Mouse (Mus musculus) bone marrow macrophage, adult 2 months (primary cell): ENCODE measurements around the gene Tll2. TPM values are rescaled to one million over a fixed set of nuclear protein-coding genes. Genes with fewer than 3 reads are reported as not detected.

ENCODE experiments used
- H3K27ac ChIP-seq: 2 replicates; pipeline ENCODE4 v1.5.1; 2012; ENCODE audit warnings: low read depth, low read length; ENCODE audit not compliant: insufficient read depth
- H3K4me1 ChIP-seq: 2 replicates; pipeline ENCODE4 v1.6.1; 2012; ENCODE audit warnings: low read length; ENCODE audit not compliant: control insufficient read depth, insufficient read depth
- H3K4me3 ChIP-seq: 2 replicates; pipeline ENCODE4 v1.5.1; 2012; ENCODE audit warnings: mild to moderate bottlenecking, low read length, moderate library complexity; ENCODE audit not compliant: insufficient read depth
- CTCF ChIP-seq: IDR thresholded peaks from 2 replicates; pipeline ENCODE4 v1.5.1; 2012; ENCODE audit warnings: low read depth, mild to moderate bottlenecking, low read length, moderate library complexity
- POLR2A ChIP-seq: IDR thresholded peaks from 2 replicates; pipeline ENCODE4 v1.6.1; 2012; ENCODE audit warnings: mild to moderate bottlenecking, low read depth, low read length, borderline replicate concordance
- polyA plus RNA-seq: library from polyadenylated mRNA; stranded (reverse); fragments of >200 nt; gene quantifications from 2 replicates; pipeline ENCODE4 v1.2.4, GENCODE M21; 2012; ENCODE audit not compliant: missing spikeins, insufficient read depth, insufficient read length

Tll2 gene
- polyA plus RNA-seq, 1 experiment = not detected

DNA sequence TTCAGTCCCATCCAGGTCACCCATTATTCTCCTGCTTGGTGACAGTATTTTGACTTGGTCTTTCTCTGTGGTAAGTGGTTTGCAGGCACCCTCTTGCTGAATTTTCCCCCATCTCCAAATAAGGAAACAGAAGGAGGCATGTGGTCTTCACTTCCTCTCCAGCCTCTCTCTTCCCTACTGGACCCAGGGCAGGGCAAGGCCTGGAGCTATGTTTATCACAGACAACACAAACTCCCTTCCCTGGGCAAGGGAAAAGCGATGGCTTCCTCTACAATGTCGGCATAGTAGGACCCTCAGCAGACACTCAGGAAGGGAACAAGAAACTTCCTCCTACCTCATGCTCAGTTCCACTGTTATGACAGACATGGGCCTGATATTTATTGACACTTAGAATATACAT is 114.7 kb downstream of the Tll2 start:
- TF ChIP-seq POLR2A (no peak), CTCF (no peak)
- Histone ChIP-seq H3K4me3 (no peak overlapping the region), H3K27ac (peak overlapping the region; percentile 48), H3K4me1 (peaks cover 22% of the 10 kb centered on the region)

DNA sequence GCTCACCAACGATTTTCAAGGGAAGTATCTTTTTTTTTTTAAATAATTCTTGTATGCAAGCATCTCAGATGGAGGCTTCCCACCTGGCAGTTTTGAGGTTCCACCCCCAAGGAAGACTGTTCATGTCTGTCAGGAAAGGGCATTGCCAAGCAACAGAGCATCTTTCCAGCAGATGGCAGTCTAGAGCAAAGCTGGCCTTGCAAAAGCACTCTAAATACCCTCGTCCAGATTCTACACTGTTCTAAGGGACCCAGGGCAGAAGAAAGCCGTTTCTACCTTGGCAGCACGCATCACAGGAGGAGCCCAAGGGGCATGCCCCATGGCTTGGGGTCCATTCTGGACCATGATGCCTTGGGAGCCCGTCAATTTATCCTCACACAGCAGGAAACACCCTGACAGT is 116.8 kb downstream of the Tll2 start:
- Histone ChIP-seq H3K27ac (no peak overlapping the region), H3K4me3 (no peak overlapping the region), H3K4me1 (peaks cover 22% of the 10 kb centered on the region)
- TF ChIP-seq POLR2A = no peak
- peak; percentile 59 for TF ChIP-seq CTCF

DNA sequence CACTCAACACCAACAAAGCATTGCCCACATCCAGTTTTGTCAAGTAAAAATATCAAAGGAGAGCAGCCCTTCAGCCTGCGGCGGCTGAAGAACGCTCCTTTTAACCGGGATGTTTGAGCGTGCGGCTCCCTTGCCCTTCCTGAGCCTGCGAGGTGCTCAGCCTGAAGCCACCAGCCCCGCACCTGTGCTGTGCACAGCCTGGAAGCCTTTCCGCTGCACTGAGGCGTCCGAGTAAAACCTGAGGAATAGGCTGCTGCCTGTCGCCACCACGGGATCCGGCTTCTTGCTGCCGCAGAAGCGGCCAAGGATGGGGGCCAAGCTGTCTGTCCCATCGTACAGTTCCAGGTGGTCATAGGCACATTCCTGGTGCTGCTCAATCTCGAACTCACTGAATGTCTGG is 118.1 kb downstream of the Tll2 start:
- H3K27ac ChIP-seq = no peak overlapping the region
- H3K4me3 ChIP-seq = peak overlapping the region; percentile 15; the same call in 1 of the 2 replicates
- TF ChIP-seq CTCF (no peak), POLR2A (no peak)
- H3K4me1 ChIP-seq = peaks cover 22% of the 10 kb centered on the region

DNA sequence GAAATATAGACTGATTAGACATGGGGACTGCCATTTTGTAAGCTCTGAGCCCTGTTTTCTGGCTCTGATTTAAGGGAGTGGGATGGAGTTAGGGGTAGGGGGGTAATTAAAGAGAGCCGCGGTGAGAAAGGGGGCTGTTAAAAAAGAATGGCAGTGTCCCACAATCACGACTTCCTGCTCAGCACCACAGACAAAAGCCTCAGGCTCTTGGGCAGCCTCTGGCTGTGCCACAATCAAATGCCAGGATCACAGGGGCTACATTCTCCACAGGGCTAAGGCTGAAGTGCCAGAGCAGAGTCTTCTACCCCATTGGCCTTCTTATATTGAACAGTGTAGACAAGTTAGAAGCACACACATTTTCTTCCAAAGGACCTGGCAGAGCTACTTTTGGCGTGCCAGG is 118.7 kb downstream of the Tll2 start:
- H3K4me1 ChIP-seq = peaks cover 22% of the 10 kb centered on the region
- no peak for TF ChIP-seq POLR2A
- TF ChIP-seq CTCF = no peak
- H3K4me3 ChIP-seq = no peak overlapping the region

DNA sequence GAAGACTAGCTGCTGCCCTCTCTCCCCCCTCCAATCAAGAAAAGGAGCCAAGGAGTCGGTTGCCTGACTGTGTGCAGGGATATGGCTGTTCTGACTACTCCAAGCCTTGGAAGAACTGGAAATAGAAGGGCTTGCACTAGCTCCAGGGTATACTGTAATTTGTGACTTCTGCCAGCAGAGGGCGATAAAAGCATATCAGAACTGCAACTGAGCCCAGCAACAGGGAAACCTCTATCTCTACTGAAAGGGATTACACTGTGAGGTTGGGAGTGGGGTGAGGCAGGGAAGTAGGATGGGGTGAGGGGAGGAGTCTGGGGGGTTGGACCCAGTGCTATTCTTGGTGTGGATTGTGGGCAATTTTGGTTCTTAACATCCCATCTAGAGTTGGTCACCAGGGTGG is 119.9 kb downstream of the Tll2 start:
- no peak overlapping the region for H3K4me3 ChIP-seq
- H3K27ac ChIP-seq = no peak overlapping the region
- TF ChIP-seq CTCF = 0 out of 2 replicates have a peak, but pooled peaks have one; percentile 30
- TF ChIP-seq POLR2A = no peak
- H3K4me1 ChIP-seq = peaks cover 16% of the 10 kb centered on the region

More for the DNA sequence above, 118.7 kb downstream of the Tll2 start:
- no peak overlapping the region for H3K27ac ChIP-seq

DNA sequence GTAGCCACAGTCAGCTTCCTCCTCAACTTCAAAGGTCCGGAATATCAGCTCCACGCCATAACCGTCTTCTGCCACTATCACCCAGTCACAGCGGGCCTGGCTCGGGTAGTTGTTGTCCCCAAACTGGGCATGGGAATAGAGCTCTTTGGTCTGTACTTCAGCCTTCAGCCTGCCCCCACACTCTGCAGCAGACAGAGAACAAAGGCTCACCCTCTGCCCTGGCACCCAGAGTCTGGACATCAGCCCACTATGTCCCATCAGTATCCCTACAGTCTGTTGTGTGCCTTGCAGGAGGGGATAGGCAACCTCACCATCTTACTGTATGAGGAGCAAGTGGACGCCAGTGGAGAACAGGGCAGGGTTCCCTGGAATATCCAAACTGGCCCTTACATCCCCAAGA is 120.3 kb downstream of the Tll2 start:
- no peak for TF ChIP-seq POLR2A
- TF ChIP-seq CTCF = no peak
- Histone ChIP-seq H3K4me1 (peaks cover 11% of the 10 kb centered on the region), H3K27ac (no peak overlapping the region), H3K4me3 (no peak overlapping the region)

DNA sequence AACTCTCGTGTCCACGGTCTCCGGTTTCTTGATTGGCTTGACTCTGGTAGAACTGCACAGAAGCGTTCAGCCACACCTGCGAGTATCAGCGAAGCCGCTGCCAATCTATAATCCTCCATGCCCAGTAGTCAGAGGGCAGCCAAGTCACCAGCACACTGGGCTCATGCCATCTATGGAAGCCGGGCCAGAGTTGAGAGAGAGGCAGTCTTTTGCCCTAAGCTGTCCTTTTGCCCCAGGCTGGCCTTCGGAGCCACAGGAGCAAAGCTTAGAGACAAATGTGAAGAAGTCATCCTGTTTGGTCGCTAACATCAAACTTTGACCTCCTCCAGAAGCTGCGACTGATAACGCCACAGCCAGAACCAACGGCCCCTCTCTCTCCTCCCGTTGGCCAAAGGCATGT is 123.0 kb downstream of the Tll2 start:
- Histone ChIP-seq H3K4me1 (peaks cover 10% of the 10 kb centered on the region), H3K27ac (no peak overlapping the region), H3K4me3 (no peak overlapping the region)
- TF ChIP-seq POLR2A = no peak
- no peak for TF ChIP-seq CTCF

DNA sequence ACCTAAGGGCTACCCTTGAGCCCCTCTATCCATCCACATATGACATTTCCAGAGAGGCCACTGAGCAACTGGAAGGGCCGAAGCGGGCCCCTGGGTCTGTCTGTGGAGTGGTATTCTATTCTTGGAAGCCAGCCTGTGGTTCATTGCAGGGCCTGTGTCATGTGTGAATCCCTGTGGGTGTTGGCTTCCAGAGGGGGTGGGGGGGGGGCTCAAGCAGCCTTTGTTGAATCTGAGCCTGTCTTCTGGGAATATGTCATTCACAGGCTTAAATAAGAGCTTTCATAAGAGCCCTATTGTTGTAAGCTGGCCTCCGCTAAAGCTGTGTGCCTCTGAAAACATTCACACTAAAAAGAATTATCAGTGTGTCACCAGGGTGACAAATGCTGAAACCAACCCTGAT is 125.0 kb downstream of the Tll2 start:
- Histone ChIP-seq H3K4me3 (no peak overlapping the region), H3K27ac (no peak overlapping the region), H3K4me1 (no peaks in the 10 kb centered on the region)
- TF ChIP-seq POLR2A (no peak), CTCF (no peak)

DNA sequence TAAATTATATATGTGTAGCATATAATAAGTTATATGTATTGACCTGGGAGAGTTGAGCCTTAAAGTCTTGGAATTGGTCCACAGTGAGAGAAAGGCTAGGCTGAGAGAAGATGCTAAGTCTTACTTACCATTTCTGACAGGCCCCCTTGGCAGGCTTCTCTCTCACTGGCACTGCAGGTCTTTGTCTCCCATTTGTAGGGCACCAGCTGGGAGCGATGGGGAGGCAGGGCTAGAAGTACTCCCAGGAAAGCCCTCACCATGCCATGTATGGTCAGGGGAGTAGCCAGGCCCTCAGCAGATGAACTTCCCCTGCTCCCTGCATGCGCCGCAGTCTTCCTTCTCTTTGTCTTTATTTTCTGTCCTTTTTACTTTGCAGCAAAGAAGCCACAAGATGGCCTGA is 129.7 kb downstream of the Tll2 start, which contains the start of gene Opalin:
Gene Opalin, minus strand, starts transcription at position 208 of the 400 bp plus-strand sequence.
- TF ChIP-seq POLR2A (no peak), CTCF (no peak)
- no peak within 1 kb of the TSS for H3K27ac ChIP-seq
- H3K4me1 ChIP-seq = no peaks in the 10 kb centered on the region
- H3K4me3 ChIP-seq = no peak within 1 kb of the TSS

DNA sequence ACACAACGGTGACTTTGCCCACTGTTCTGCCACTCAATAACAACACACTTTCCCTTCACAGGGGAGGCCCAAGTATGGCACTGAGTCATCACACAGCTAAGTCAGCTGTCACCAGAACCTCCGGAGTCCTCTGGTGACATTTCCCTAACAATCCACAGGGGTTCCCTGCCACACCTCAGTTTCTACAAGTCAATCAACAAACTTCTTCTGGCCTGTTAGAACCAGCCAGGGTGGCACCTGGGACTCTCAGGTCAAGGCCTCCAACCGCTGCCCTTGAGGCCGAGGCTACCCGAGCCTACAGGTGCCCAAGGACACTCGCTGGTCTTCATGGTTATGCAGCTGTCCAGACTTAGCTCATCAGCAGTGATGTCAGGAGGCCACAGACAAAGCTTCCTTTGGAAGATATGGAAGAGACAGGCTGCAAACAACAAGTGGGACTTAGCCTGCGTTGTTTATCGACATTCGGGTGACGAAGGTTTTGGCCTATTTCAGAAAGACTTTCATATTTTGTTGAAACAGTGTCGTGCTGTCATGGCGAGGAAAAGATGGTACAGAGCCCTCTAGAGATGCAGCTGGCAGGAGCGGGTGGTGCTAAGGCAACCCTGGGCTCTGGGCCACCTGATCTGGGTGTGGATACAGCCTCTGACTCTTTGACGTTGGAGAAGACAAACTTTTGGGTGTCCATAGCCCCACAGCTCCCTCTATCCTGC is 132.7 kb downstream of the Tll2 start:
- no peak for TF ChIP-seq CTCF
- no peak for TF ChIP-seq POLR2A

DNA sequence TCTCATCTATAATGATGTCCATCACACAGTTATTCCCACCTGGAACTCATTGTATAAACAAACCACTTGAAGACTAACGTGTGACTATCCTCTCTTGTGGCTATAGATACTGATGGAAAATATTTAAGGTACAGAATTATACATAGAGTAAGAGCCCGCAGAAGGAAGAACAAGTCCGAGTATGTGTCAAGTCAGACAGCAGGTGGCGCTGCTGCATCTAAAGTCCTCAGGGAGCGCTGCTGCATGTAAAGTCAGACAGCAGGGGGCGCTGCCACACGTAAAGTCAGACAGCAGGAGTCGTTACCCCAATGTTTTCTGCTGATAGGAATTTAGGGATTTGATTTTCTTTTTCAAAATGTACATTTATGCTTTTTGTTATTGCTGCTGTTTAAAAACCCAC is 135.1 kb downstream of the Tll2 start:
- TF ChIP-seq CTCF (peak; percentile 100), POLR2A (no peak)
- Histone ChIP-seq H3K27ac (no peak overlapping the region), H3K4me1 (no peaks in the 10 kb centered on the region), H3K4me3 (no peak overlapping the region)

More for the DNA sequence above, 132.7 kb downstream of the Tll2 start:
- Histone ChIP-seq H3K4me1 (no peaks in the 10 kb centered on the region), H3K27ac (no peak overlapping the region), H3K4me3 (no peak overlapping the region)
